Mouse (Mus musculus) heart, postnatal 25 days (tissue): ENCODE measurements around the gene Specc1. TPM values are rescaled to one million over a fixed set of nuclear protein-coding genes. Genes with fewer than 3 reads are reported as not detected.

ENCODE experiments used
- DNase-seq: peaks from one replicate; pipeline ENCODE4 v3.0.0; 2022; ENCODE audit warnings: low spot score
- intact Hi-C: fragments of 180-260 bp; cut with DNase I; formaldehyde crosslinking; loops from one replicate; pipeline ENCODE4 v1.15.1; 2025
- total RNA-seq, 2 experiments: library from RNA; stranded (reverse); gene quantifications; 2 replicates each; pipeline ENCODE4 v1.2.3; 2021

The Specc1 gene
- total RNA-seq, 2 experiments from 2014 or later = 9.6 to 16.5 TPM

- DNase-seq = no peak
- intact Hi-C loops = no loop called here
Measured at GRCm38 (mm10) chr11:62145216-62146110, 188.9 kb downstream of the Specc1 start.

- intact Hi-C loops = no loop called here
- no peak for DNase-seq
Measured at GRCm38 (mm10) chr11:62146661-62147060, 190.1 kb downstream of the Specc1 start.

- intact Hi-C loops = no loop called here
- DNase-seq = no peak
Measured at GRCm38 (mm10) chr11:62148026-62148425, 191.5 kb downstream of the Specc1 start.

- intact Hi-C loops = no loop called here
Measured at GRCm38 (mm10) chr11:62148449-62148848, 191.9 kb downstream of the Specc1 start.

GRCm38 (mm10) chr11:62153057-62153456 lies 196.5 kb downstream of the Specc1 start:
- intact Hi-C loops = no loop called here
- no peak for DNase-seq

More at GRCm38 (mm10) chr11:62148449-62148848, 191.9 kb downstream of the Specc1 start:
- DNase-seq = no peak

- intact Hi-C loops = no loop called here
- DNase-seq = no peak
Measured at GRCm38 (mm10) chr11:62159803-62160202, 203.2 kb downstream of the Specc1 start.

- no peak for DNase-seq
- intact Hi-C loops = no loop called here
Measured at GRCm38 (mm10) chr11:62161450-62161849, 204.9 kb downstream of the Specc1 start.

- DNase-seq = no peak
- intact Hi-C loops = no loop called here
Measured at GRCm38 (mm10) chr11:62164357-62164756, 207.8 kb downstream of the Specc1 start.

GRCm38 (mm10) chr11:62166503-62166902 lies 209.9 kb downstream of the Specc1 start:
- intact Hi-C loops = no loop called here

GRCm38 (mm10) chr11:62168146-62168545 lies 211.6 kb downstream of the Specc1 start:
- DNase-seq = no peak
- intact Hi-C loops = no loop called here

More at GRCm38 (mm10) chr11:62166503-62166902, 209.9 kb downstream of the Specc1 start:
- DNase-seq = no peak

GRCm38 (mm10) chr11:62177395-62178113 lies 221.0 kb downstream of the Specc1 start:
- no peak for DNase-seq
- intact Hi-C loops = no loop called here

GRCm38 (mm10) chr11:62180791-62181190 lies 224.2 kb downstream of the Specc1 start:
- intact Hi-C loops = loop anchor here (1.0 kb wide), 1 partner anchor 40 kb away; no protein-coding TSS in a partner anchor
- no peak for DNase-seq

- no peak for DNase-seq
- intact Hi-C loops = no loop called here
Measured at GRCm38 (mm10) chr11:62184900-62185299, 228.3 kb downstream of the Specc1 start.

GRCm38 (mm10) chr11:62187074-62187473 lies 230.5 kb downstream of the Specc1 start:
- DNase-seq = no peak
- intact Hi-C loops = no loop called here

- no peak for DNase-seq
- intact Hi-C loops = no loop called here
Measured at GRCm38 (mm10) chr11:62192050-62192449, 235.5 kb downstream of the Specc1 start.

GRCm38 (mm10) chr11:62193116-62193515 lies 236.6 kb downstream of the Specc1 start:
- intact Hi-C loops = no loop called here
- DNase-seq = no peak

GRCm38 (mm10) chr11:62194217-62194616 lies 237.7 kb downstream of the Specc1 start:
- intact Hi-C loops = no loop called here
- no peak for DNase-seq

- intact Hi-C loops = no loop called here
- DNase-seq = no peak
Measured at GRCm38 (mm10) chr11:62200901-62201512, 244.4 kb downstream of the Specc1 start.

GRCm38 (mm10) chr11:62202645-62203044 lies 246.1 kb downstream of the Specc1 start:
- intact Hi-C loops = no loop called here
- no peak for DNase-seq

- intact Hi-C loops = no loop called here
- no peak for DNase-seq
Measured at GRCm38 (mm10) chr11:62209111-62209510, 252.5 kb downstream of the Specc1 start.
